Mouse (Mus musculus) spleen, adult 2 months (tissue): ENCODE results near the gene Plxna4. TPM values are rescaled to one million over a fixed set of nuclear protein-coding genes. Genes with fewer than 3 reads are reported as not detected.
A peak's percentile ranks its signal among the peaks of the same experiment; 100 is the strongest.

Experiments used
- DNase-seq, 2 experiments: peaks; one replicate each; pipeline versions ENCODE4 v3.0.0 to v3.0.0-alpha.2; 2012 to 2021; ENCODE audit warnings: low spot score in 2 of 2, low read depth in 1 of 2
- H3K27ac ChIP-seq: fragments of 200-500 bp; 2 replicates; pipeline ENCODE4 v1.5.1; 2012; ENCODE audit warnings: low read length, inconsistent platforms; ENCODE audit not compliant: insufficient read depth
- H3K27me3 ChIP-seq: fragments of 200-500 bp; 2 replicates; pipeline ENCODE4 v1.6.1; 2012; ENCODE audit warnings: mild to moderate bottlenecking, moderate library complexity, low read length, inconsistent platforms; ENCODE audit not compliant: control insufficient read depth, insufficient read depth
- H3K36me3 ChIP-seq: fragments of 200-500 bp; 2 replicates; pipeline ENCODE4 v1.6.1; 2012; ENCODE audit warnings: mild to moderate bottlenecking, low read length, inconsistent platforms; ENCODE audit not compliant: control insufficient read depth, insufficient read depth
- H3K4me1 ChIP-seq: fragments of 200-500 bp; 2 replicates; pipeline ENCODE4 v1.6.1; 2011; ENCODE audit warnings: inconsistent platforms; ENCODE audit not compliant: control insufficient read depth, insufficient read depth, insufficient read length
- H3K4me3 ChIP-seq: fragments of 200-500 bp; 2 replicates; pipeline ENCODE4 v1.5.1; 2011; ENCODE audit warnings: mild to moderate bottlenecking, inconsistent platforms; ENCODE audit not compliant: insufficient read depth, insufficient read length; ENCODE audit errors: extremely low read depth
- CTCF ChIP-seq: fragments of 200-500 bp; IDR thresholded peaks from 2 replicates; pipeline ENCODE4 v1.5.1; 2011; ENCODE audit warnings: mild to moderate bottlenecking, inconsistent platforms; ENCODE audit not compliant: insufficient read depth, insufficient read length, insufficient replicate concordance; ENCODE audit errors: extremely low read depth
- POLR2A ChIP-seq: fragments of 200-500 bp; IDR thresholded peaks from 2 replicates; pipeline ENCODE4 v1.6.1; 2011; ENCODE audit warnings: low read depth, low read length, inconsistent platforms
- WGBS: fragments of 180-500 bp; shearing (Covaris S2); methylation state at CpG from one replicate; pipeline ENCODE4 v1.1.7; 2018; 5-methylcytosine and 5-hydroxymethylcytosine counted together
- polyA plus RNA-seq: library from polyadenylated mRNA; depleted of rRNA; stranded (reverse); fragments of >200 nt; gene quantifications from 2 replicates; pipeline ENCODE4 v1.2.3, GENCODE M21; 2012

Gene Plxna4
- polyA plus RNA-seq, 1 experiment, result 1.0 TPM

GRCm38 (mm10) chr6:32520097-32520496, 67.9 kb downstream of the Plxna4 start:
- DNase-seq, result no peak
- WGBS, result 80% methylated on average over 4 of the region's 4 CpGs
- H3K4me3 ChIP-seq, result no peak overlapping the region
- H3K4me1 ChIP-seq, result no peaks in the 10 kb centered on the region
- no peak for TF ChIP-seq POLR2A
- TF ChIP-seq CTCF, result no peak
- H3K27me3 ChIP-seq, result no peaks in the 10 kb centered on the region
- no peaks in the 10 kb centered on the region for H3K36me3 ChIP-seq
- no peak overlapping the region for H3K27ac ChIP-seq

- no peak for DNase-seq
- Histone ChIP-seq H3K36me3 (no peaks in the 10 kb centered on the region), H3K27me3 (no peaks in the 10 kb centered on the region), H3K27ac (no peak overlapping the region), H3K4me3 (no peak overlapping the region), H3K4me1 (no peaks in the 10 kb centered on the region)
- WGBS, result 88% methylated on average over 3 of the region's 3 CpGs
- no peak for TF ChIP-seq CTCF
- no peak for TF ChIP-seq POLR2A
Measured at GRCm38 (mm10) chr6:32518617-32519016, 69.4 kb downstream of the Plxna4 start.

GRCm38 (mm10) chr6:32514096-32514495, 73.9 kb downstream of the Plxna4 start:
- Histone ChIP-seq H3K27me3 (no peaks in the 10 kb centered on the region), H3K27ac (no peak overlapping the region), H3K4me3 (no peak overlapping the region), H3K36me3 (no peaks in the 10 kb centered on the region), H3K4me1 (no peaks in the 10 kb centered on the region)
- WGBS, result 87% methylated on average over 6 of the region's 6 CpGs
- TF ChIP-seq POLR2A (no peak), CTCF (no peak)
- DNase-seq, result no peak

- no peak overlapping the region for H3K27ac ChIP-seq
- H3K36me3 ChIP-seq, result no peaks in the 10 kb centered on the region
- H3K4me1 ChIP-seq, result no peaks in the 10 kb centered on the region
- H3K27me3 ChIP-seq, result no peaks in the 10 kb centered on the region
- 5% methylated on average over 1 of the region's 1 CpGs for WGBS
- TF ChIP-seq POLR2A, result no peak
- TF ChIP-seq CTCF, result no peak
- H3K4me3 ChIP-seq, result no peak overlapping the region
- no peak for DNase-seq
Measured at GRCm38 (mm10) chr6:32512010-32512409, 76.0 kb downstream of the Plxna4 start.

GRCm38 (mm10) chr6:32510924-32511323, 77.1 kb downstream of the Plxna4 start:
- Histone ChIP-seq H3K4me3 (no peak overlapping the region), H3K36me3 (no peaks in the 10 kb centered on the region), H3K4me1 (no peaks in the 10 kb centered on the region), H3K27me3 (no peaks in the 10 kb centered on the region), H3K27ac (0 out of 2 replicates have a peak overlapping the region, but pooled peaks have one; percentile 1)
- no peak for DNase-seq
- WGBS, result 9% methylated on average over 7 of the region's 7 CpGs
- TF ChIP-seq POLR2A, result no peak
- TF ChIP-seq CTCF, result no peak

GRCm38 (mm10) chr6:32510491-32510890, 77.5 kb downstream of the Plxna4 start:
- WGBS, result 78% methylated on average over 1 of the region's 1 CpGs
- Histone ChIP-seq H3K4me1 (no peaks in the 10 kb centered on the region), H3K27me3 (no peaks in the 10 kb centered on the region), H3K4me3 (no peak overlapping the region), H3K27ac (no peak overlapping the region), H3K36me3 (no peaks in the 10 kb centered on the region)
- DNase-seq, result no peak
- TF ChIP-seq CTCF (no peak), POLR2A (no peak)

GRCm38 (mm10) chr6:32509046-32509445, 78.9 kb downstream of the Plxna4 start:
- H3K36me3 ChIP-seq, result no peaks in the 10 kb centered on the region
- H3K4me3 ChIP-seq, result no peak overlapping the region
- H3K27me3 ChIP-seq, result no peaks in the 10 kb centered on the region
- H3K4me1 ChIP-seq, result no peaks in the 10 kb centered on the region
- WGBS, result 81% methylated on average over 9 of the region's 9 CpGs
- no peak for DNase-seq
- TF ChIP-seq POLR2A, result no peak
- TF ChIP-seq CTCF, result no peak
- no peak overlapping the region for H3K27ac ChIP-seq
